Mouse (Mus musculus): ENCODE data around the gene Cdkn2c. TPM values are rescaled to one million over a fixed set of nuclear protein-coding genes. Genes with fewer than 3 reads are reported as not detected.
A peak's percentile ranks its signal among the peaks of the same experiment; 100 is the strongest.

Gene Cdkn2c
- polyA plus RNA-seq, 1 experiment from 2014 or later: 7.5 TPM

GRCm38 (mm10) chr4:109677221-109677620, 10.2 kb upstream of the Cdkn2c start:
- no peak for ATAC-seq
- Histone ChIP-seq H3K4me3 (ENCODE audit: low read depth, low read length) (peak overlapping the region; percentile 88), H3K9me3 (ENCODE audit: control insufficient read depth) (no peaks in the 10 kb centered on the region), H3K27ac (ENCODE audit: low read depth, low read length) (peak overlapping the region; percentile 97), H3K36me3 (ENCODE audit: control insufficient read depth, insufficient read depth) (no peaks in the 10 kb centered on the region), H3K9ac (ENCODE audit: low read depth, low read length) (peak overlapping the region; percentile 83), H3K27me3 (replicated peaks; ENCODE audit: control insufficient read depth, insufficient read depth, low read length) (no peaks in the 10 kb centered on the region), H3K4me2 (replicated peaks; ENCODE audit: low read depth) (peak overlapping the region; percentile 76), H3K4me1 (replicated peaks; ENCODE audit: control insufficient read depth, insufficient read depth, low read length) (no peaks in the 10 kb centered on the region)
- no peak for TF ChIP-seq CTCF (IDR thresholded peaks at IDR 0.05; ENCODE audit: low read depth)
- under 1% methylated on average over 3 of the region's 3 CpGs for WGBS

GRCm38 (mm10) chr4:109676218-109677215, 9.5 kb upstream of the Cdkn2c start, which contains the start of gene Faf1:
TSS of gene Faf1 (plus strand) at chr4:109676588.
- Histone ChIP-seq H3K9ac (ENCODE audit: low read depth, low read length) (peak within 1 kb of the TSS; percentile 83), H3K4me1 (replicated peaks; ENCODE audit: control insufficient read depth, insufficient read depth, low read length) (no peaks in the 10 kb centered on the region), H3K36me3 (ENCODE audit: control insufficient read depth, insufficient read depth) (no peaks in the 10 kb centered on the region), H3K4me2 (replicated peaks; ENCODE audit: low read depth) (peak within 1 kb of the TSS; percentile 76), H3K27me3 (replicated peaks; ENCODE audit: control insufficient read depth, insufficient read depth, low read length) (no peaks in the 10 kb centered on the region), H3K27ac (ENCODE audit: low read depth, low read length) (peak within 1 kb of the TSS; percentile 97), H3K9me3 (ENCODE audit: control insufficient read depth) (no peaks in the 10 kb centered on the region), H3K4me3 (ENCODE audit: low read depth, low read length) (peak within 1 kb of the TSS; percentile 88)
- under 1% methylated on average over 104 of the region's 107 CpGs for WGBS
- peak; percentile 67 for TF ChIP-seq CTCF (IDR thresholded peaks at IDR 0.05; ENCODE audit: low read depth)
- peak; percentile 99 for ATAC-seq

GRCm38 (mm10) chr4:109674097-109674496, 7.1 kb upstream of the Cdkn2c start:
- H3K4me2 ChIP-seq (replicated peaks; ENCODE audit: low read depth): no peak overlapping the region
- no peaks in the 10 kb centered on the region for H3K4me1 ChIP-seq (replicated peaks; ENCODE audit: control insufficient read depth, insufficient read depth, low read length)
- H3K27ac ChIP-seq (ENCODE audit: low read depth, low read length): no peak overlapping the region
- ATAC-seq: no peak
- H3K27me3 ChIP-seq (replicated peaks; ENCODE audit: control insufficient read depth, insufficient read depth, low read length): no peaks in the 10 kb centered on the region
- no peaks in the 10 kb centered on the region for H3K36me3 ChIP-seq (ENCODE audit: control insufficient read depth, insufficient read depth)
- WGBS: 86% methylated on average over 2 of the region's 2 CpGs
- TF ChIP-seq CTCF (IDR thresholded peaks at IDR 0.05; ENCODE audit: low read depth): no peak
- no peaks in the 10 kb centered on the region for H3K9me3 ChIP-seq (ENCODE audit: control insufficient read depth)
- no peak overlapping the region for H3K9ac ChIP-seq (ENCODE audit: low read depth, low read length)
- H3K4me3 ChIP-seq (ENCODE audit: low read depth, low read length): no peak overlapping the region

GRCm38 (mm10) chr4:109671941-109672340, 5.0 kb upstream of the Cdkn2c start:
- no peak for TF ChIP-seq CTCF (IDR thresholded peaks at IDR 0.05; ENCODE audit: low read depth)
- ATAC-seq: no peak
- Histone ChIP-seq H3K4me1 (replicated peaks; ENCODE audit: control insufficient read depth, insufficient read depth, low read length) (no peaks in the 10 kb centered on the region), H3K36me3 (ENCODE audit: control insufficient read depth, insufficient read depth) (no peaks in the 10 kb centered on the region), H3K4me2 (replicated peaks; ENCODE audit: low read depth) (no peak overlapping the region), H3K27me3 (replicated peaks; ENCODE audit: control insufficient read depth, insufficient read depth, low read length) (no peaks in the 10 kb centered on the region), H3K4me3 (ENCODE audit: low read depth, low read length) (no peak overlapping the region), H3K9me3 (ENCODE audit: control insufficient read depth) (no peaks in the 10 kb centered on the region), H3K27ac (ENCODE audit: low read depth, low read length) (no peak overlapping the region), H3K9ac (ENCODE audit: low read depth, low read length) (no peak overlapping the region)
- 64% methylated on average over 1 of the region's 1 CpGs for WGBS

GRCm38 (mm10) chr4:109670213-109670612, 3.2 kb upstream of the Cdkn2c start:
- Histone ChIP-seq H3K27me3 (replicated peaks; ENCODE audit: control insufficient read depth, insufficient read depth, low read length) (peaks cover 4% of the 10 kb centered on the region; the same call in 1 of the 2 replicates), H3K36me3 (ENCODE audit: control insufficient read depth, insufficient read depth) (no peaks in the 10 kb centered on the region), H3K27ac (ENCODE audit: low read depth, low read length) (no peak overlapping the region), H3K9ac (ENCODE audit: low read depth, low read length) (no peak overlapping the region), H3K4me3 (ENCODE audit: low read depth, low read length) (no peak overlapping the region), H3K9me3 (ENCODE audit: control insufficient read depth) (no peaks in the 10 kb centered on the region), H3K4me2 (replicated peaks; ENCODE audit: low read depth) (no peak overlapping the region), H3K4me1 (replicated peaks; ENCODE audit: control insufficient read depth, insufficient read depth, low read length) (no peaks in the 10 kb centered on the region)
- TF ChIP-seq CTCF (IDR thresholded peaks at IDR 0.05; ENCODE audit: low read depth): peak; percentile 15; the same call in 1 of the 2 replicates
- no peak for ATAC-seq
- WGBS: 64% methylated on average over 2 of the region's 2 CpGs

- H3K9me3 ChIP-seq (ENCODE audit: control insufficient read depth): no peaks in the 10 kb centered on the region
- H3K4me2 ChIP-seq (replicated peaks; ENCODE audit: low read depth): peak overlapping the region; percentile 99
- peak overlapping the region; percentile 85 for H3K4me3 ChIP-seq (ENCODE audit: low read depth, low read length)
- TF ChIP-seq CTCF (IDR thresholded peaks at IDR 0.05; ENCODE audit: low read depth): no peak
- no peaks in the 10 kb centered on the region for H3K36me3 ChIP-seq (ENCODE audit: control insufficient read depth, insufficient read depth)
- H3K4me1 ChIP-seq (replicated peaks; ENCODE audit: control insufficient read depth, insufficient read depth, low read length): no peaks in the 10 kb centered on the region
- H3K27me3 ChIP-seq (replicated peaks; ENCODE audit: control insufficient read depth, insufficient read depth, low read length): peaks cover 21% of the 10 kb centered on the region
- peak overlapping the region; percentile 92 for H3K9ac ChIP-seq (ENCODE audit: low read depth, low read length)
- WGBS: 75% methylated on average over 2 of the region's 2 CpGs
- no peak for ATAC-seq
- H3K27ac ChIP-seq (ENCODE audit: low read depth, low read length): no peak overlapping the region
Measured at GRCm38 (mm10) chr4:109667518-109667917, 529 bp upstream of the Cdkn2c start.

Measured in intestine, postnatal 0 days (tissue).